Mouse (Mus musculus) lung, postnatal 0 days (tissue): ENCODE results near the gene Dpp6. TPM values are rescaled to one million over a fixed set of nuclear protein-coding genes. Genes with fewer than 3 reads are reported as not detected.

Experiments used
- ATAC-seq: fragments of 200-750 bp; cut with Nextera tagmentation; 2 replicates; pipeline ENCODE4 v1.8.0; 2017; ENCODE audit warnings: moderate library complexity
- DNase-seq: peaks from one replicate; pipeline ENCODE4 v3.0.0-alpha.2; 2016; ENCODE audit warnings: low spot score
- H3K27ac ChIP-seq: fragments of 300-500 bp; sonication (generic); 2 replicates; pipeline ENCODE4 v1.5.1; 2014; ENCODE audit warnings: antibody characterized with exemption, mild to moderate bottlenecking, low read length, mixed read lengths
- H3K27me3 ChIP-seq: fragments of 300-500 bp; sonication (generic); replicated peaks from 2 replicates; pipeline ENCODE4 v1.6.1; 2014; ENCODE audit warnings: low read length, mixed read lengths; ENCODE audit not compliant: insufficient read depth
- H3K36me3 ChIP-seq: fragments of 300-500 bp; sonication (generic); 2 replicates; pipeline ENCODE4 v1.6.1; 2014; ENCODE audit warnings: low read length, mixed read lengths; ENCODE audit not compliant: insufficient read depth
- H3K4me1 ChIP-seq: fragments of 300-500 bp; sonication (generic); 2 replicates; pipeline ENCODE4 v1.6.1; 2014; ENCODE audit warnings: antibody characterized with exemption, low read depth, low read length, mixed read lengths; ENCODE audit not compliant: insufficient read depth
- H3K4me2 ChIP-seq: fragments of 300-500 bp; sonication (generic); replicated peaks from 2 replicates; pipeline ENCODE4 v1.6.1; 2014; ENCODE audit warnings: low read depth, mild to moderate bottlenecking, low read length, moderate library complexity, mixed read lengths
- H3K4me3 ChIP-seq: fragments of 300-500 bp; sonication (generic); 2 replicates; pipeline ENCODE4 v1.5.1; 2014; ENCODE audit warnings: low read depth, low read length
- H3K9ac ChIP-seq: fragments of 300-500 bp; sonication (generic); replicated peaks from 2 replicates; pipeline ENCODE4 v1.6.1; 2014; ENCODE audit warnings: low read depth, mild to moderate bottlenecking
- H3K9me3 ChIP-seq: fragments of 300-500 bp; sonication (generic); 2 replicates; pipeline ENCODE4 v1.6.1; 2016; ENCODE audit warnings: low read length, mixed read lengths
- CTCF ChIP-seq: IDR thresholded peaks from 2 replicates; pipeline ENCODE4 v1.5.1; 2016; ENCODE audit warnings: antibody characterized with exemption, mild to moderate bottlenecking
- EP300 ChIP-seq: IDR thresholded peaks from 2 replicates; pipeline ENCODE4 v1.6.1; 2016; ENCODE audit warnings: antibody characterized with exemption, mild to moderate bottlenecking, control low read depth
- WGBS: fragments of 180-500 bp; shearing (Covaris S2); extraction: QIAGEN DNeasy Blood & Tissue Kit; methylation state at CpG from one replicate; pipeline ENCODE4 v1.1.7; 2014; 5-methylcytosine and 5-hydroxymethylcytosine counted together
- polyA plus RNA-seq: library from polyadenylated mRNA; unstranded; fragments of >200 nt; fragmentation: Nextera tagmentation; extraction: Ambion mirVana; gene quantifications from 2 replicates; pipeline ENCODE4 v1.2.1, GENCODE M21; 2015

Dpp6 gene
- polyA plus RNA-seq, 1 experiment from 2014 or later = 0.05 TPM

DNA sequence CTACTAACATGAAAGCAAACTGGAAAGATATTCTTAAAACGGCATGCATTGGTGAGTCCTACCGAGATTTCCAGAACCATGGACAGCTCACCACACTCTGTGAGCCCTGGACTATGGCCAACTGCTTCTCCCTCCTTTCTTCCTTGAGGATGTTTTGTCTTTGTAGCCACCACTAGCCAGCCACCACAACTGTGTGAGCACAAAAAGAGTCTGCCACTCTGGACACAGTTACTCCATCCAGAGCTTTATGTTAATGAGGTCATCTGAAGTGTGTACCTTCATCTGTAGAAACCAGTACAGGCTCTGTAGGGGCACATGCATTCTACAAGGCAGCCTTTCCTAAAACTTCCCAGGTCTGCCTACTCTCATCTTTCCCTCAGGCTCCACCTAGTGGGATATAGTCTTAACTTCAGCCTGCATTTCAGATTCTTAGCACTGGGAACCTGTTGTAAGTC lies 727.8 kb downstream of the Dpp6 start:
- Histone ChIP-seq H3K36me3 (no peaks in the 10 kb centered on the region), H3K4me1 (no peaks in the 10 kb centered on the region), H3K9ac (no peak overlapping the region), H3K27me3 (no peaks in the 10 kb centered on the region), H3K4me3 (no peak overlapping the region), H3K9me3 (no peaks in the 10 kb centered on the region), H3K27ac (no peak overlapping the region), H3K4me2 (no peak overlapping the region)
- TF ChIP-seq CTCF = no peak
- ATAC-seq (no peak), DNase-seq (peak; percentile 26)
- WGBS = 8% methylated on average over 2 of the region's 2 CpGs

GRCm38 (mm10) chr5:27549291-27549690 lies 732.3 kb downstream of the Dpp6 start:
- 67% methylated on average over 4 of the region's 4 CpGs for WGBS
- H3K4me2 ChIP-seq = no peak overlapping the region
- no peak overlapping the region for H3K4me3 ChIP-seq
- H3K9me3 ChIP-seq = no peaks in the 10 kb centered on the region
- no peaks in the 10 kb centered on the region for H3K36me3 ChIP-seq
- no peak overlapping the region for H3K9ac ChIP-seq
- DNase-seq (no peak), ATAC-seq (no peak)
- no peaks in the 10 kb centered on the region for H3K4me1 ChIP-seq
- no peak overlapping the region for H3K27ac ChIP-seq
- no peak for TF ChIP-seq EP300
- H3K27me3 ChIP-seq = no peaks in the 10 kb centered on the region

DNA sequence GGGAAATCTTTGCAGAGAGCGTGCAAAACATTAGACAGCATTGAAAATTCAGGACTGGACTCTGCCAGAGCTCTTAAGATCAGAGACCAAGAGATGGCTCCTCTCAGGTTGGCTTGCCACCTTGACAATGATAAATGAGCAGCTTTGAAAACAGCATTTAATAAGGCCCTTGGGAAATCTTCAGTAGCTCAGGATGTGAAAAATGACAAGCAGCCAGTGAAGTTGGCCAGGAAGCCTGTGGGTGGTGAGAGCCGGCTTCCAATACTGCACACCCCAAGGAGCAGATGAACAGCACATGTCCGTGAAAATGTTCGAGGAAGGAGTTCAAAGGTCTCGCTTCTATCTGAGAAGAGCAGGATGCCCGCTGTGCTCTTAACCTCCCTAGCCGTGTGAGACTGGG lies 748.7 kb downstream of the Dpp6 start:
- no peak overlapping the region for H3K4me2 ChIP-seq
- DNase-seq = no peak
- H3K9me3 ChIP-seq = no peaks in the 10 kb centered on the region
- no peak overlapping the region for H3K9ac ChIP-seq
- 60% methylated on average over 7 of the region's 7 CpGs for WGBS
- ATAC-seq = no peak
- TF ChIP-seq CTCF (no peak), EP300 (no peak)
- no peaks in the 10 kb centered on the region for H3K36me3 ChIP-seq
- no peaks in the 10 kb centered on the region for H3K27me3 ChIP-seq
- H3K4me1 ChIP-seq = no peaks in the 10 kb centered on the region
- no peak overlapping the region for H3K27ac ChIP-seq
- no peak overlapping the region for H3K4me3 ChIP-seq

- DNase-seq = no peak
- ATAC-seq = no peak
- H3K9ac ChIP-seq = no peak overlapping the region
- H3K9me3 ChIP-seq = no peaks in the 10 kb centered on the region
- TF ChIP-seq CTCF (no peak), EP300 (no peak)
- no peak overlapping the region for H3K27ac ChIP-seq
- no peaks in the 10 kb centered on the region for H3K4me1 ChIP-seq
- no peaks in the 10 kb centered on the region for H3K27me3 ChIP-seq
- H3K36me3 ChIP-seq = no peaks in the 10 kb centered on the region
- no peak overlapping the region for H3K4me2 ChIP-seq
- H3K4me3 ChIP-seq = no peak overlapping the region
- WGBS = 44% methylated on average over 8 of the region's 8 CpGs
Measured at GRCm38 (mm10) chr5:27587970-27588758, 771.2 kb downstream of the Dpp6 start.

DNA sequence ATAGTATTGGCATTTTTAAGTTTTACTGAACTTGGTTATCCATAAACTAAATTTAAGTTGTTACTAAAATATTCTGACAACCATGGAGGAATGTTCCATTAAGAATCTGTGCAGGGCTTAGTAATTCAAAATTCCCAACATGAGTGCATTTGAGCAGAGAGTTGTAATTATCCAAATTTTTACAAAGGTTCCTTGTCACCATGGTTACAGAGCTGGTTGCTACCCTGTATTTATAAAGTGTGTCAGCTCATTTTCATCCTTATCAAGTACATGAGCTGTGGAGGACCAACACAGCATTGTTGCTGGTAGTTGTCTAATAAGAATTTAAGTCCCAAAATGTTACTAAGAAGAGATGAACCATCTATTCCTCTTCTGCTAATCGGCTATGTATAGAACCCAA lies 787.1 kb downstream of the Dpp6 start:
- Histone ChIP-seq H3K27me3 (no peaks in the 10 kb centered on the region), H3K4me3 (no peak overlapping the region), H3K4me1 (no peaks in the 10 kb centered on the region), H3K4me2 (no peak overlapping the region), H3K9me3 (no peaks in the 10 kb centered on the region), H3K36me3 (no peaks in the 10 kb centered on the region), H3K27ac (no peak overlapping the region), H3K9ac (no peak overlapping the region)
- 82% methylated on average over 1 of the region's 1 CpGs for WGBS
- ATAC-seq (no peak), DNase-seq (no peak)
- TF ChIP-seq EP300 = no peak
- TF ChIP-seq CTCF = no peak

- Histone ChIP-seq H3K27me3 (no peaks in the 10 kb centered on the region), H3K4me3 (no peak overlapping the region), H3K36me3 (no peaks in the 10 kb centered on the region), H3K4me1 (no peaks in the 10 kb centered on the region), H3K4me2 (no peak overlapping the region), H3K9me3 (no peaks in the 10 kb centered on the region; the same call in 1 of the 2 replicates), H3K27ac (no peak overlapping the region), H3K9ac (no peak overlapping the region)
- ATAC-seq = no peak
- TF ChIP-seq EP300 (no peak), CTCF (peak; percentile 73)
- 23% methylated on average over 7 of the region's 7 CpGs for WGBS
- DNase-seq = peak; percentile 49
Measured at GRCm38 (mm10) chr5:27615769-27616168, 798.8 kb downstream of the Dpp6 start.
